Mouse (Mus musculus): ENCODE data around the gene Dgka. TPM values are rescaled to one million over a fixed set of nuclear protein-coding genes. Genes with fewer than 3 reads are reported as not detected.

The Dgka gene
- polyA plus RNA-seq, 1 experiment from 2014 or later, result 2.9 TPM

- peak overlapping the region; percentile 93 for H3K27ac ChIP-seq (ENCODE audit: low read depth)
- H3K36me3 ChIP-seq (replicated peaks; ENCODE audit: insufficient read depth, low read length), result no peaks in the 10 kb centered on the region
- no peaks in the 10 kb centered on the region; the same call in 1 of the 2 replicates for H3K9me3 ChIP-seq (ENCODE audit: low read length)
- ATAC-seq (peak; percentile 93), DNase-seq (peak; percentile 74)
- peaks cover 13% of the 10 kb centered on the region for H3K4me1 ChIP-seq (ENCODE audit: insufficient read depth)
- no peaks in the 10 kb centered on the region for H3K27me3 ChIP-seq (ENCODE audit: insufficient read depth, low read length)
- no peak overlapping the region for H3K9ac ChIP-seq (replicated peaks)
- TF ChIP-seq CTCF (IDR thresholded peaks at IDR 0.05; ENCODE audit: low read depth) (no peak), EP300 (IDR thresholded peaks at IDR 0.05; ENCODE audit: low read depth) (peak; percentile 64)
- 16% methylated on average over 8 of the region's 8 CpGs for WGBS (ENCODE audit: insufficient replicate concordance)
- H3K4me3 ChIP-seq (ENCODE audit: low read depth, low read length), result no peak overlapping the region
- no peak overlapping the region for H3K4me2 ChIP-seq (ENCODE audit: low read depth, low read length)
Measured at GRCm38 (mm10) chr10:128779011-128779795, 34.5 kb upstream of the Dgka start.

- H3K4me1 ChIP-seq (ENCODE audit: insufficient read depth), result peaks cover 13% of the 10 kb centered on the region
- no peak overlapping the region for H3K9ac ChIP-seq (replicated peaks)
- no peaks in the 10 kb centered on the region for H3K9me3 ChIP-seq (ENCODE audit: low read length)
- H3K4me2 ChIP-seq (ENCODE audit: low read depth, low read length), result no peak overlapping the region
- no peak overlapping the region for H3K4me3 ChIP-seq (ENCODE audit: low read depth, low read length)
- 85% methylated on average over 2 of the region's 2 CpGs for WGBS (ENCODE audit: insufficient replicate concordance)
- DNase-seq (no peak), ATAC-seq (no peak)
- H3K36me3 ChIP-seq (replicated peaks; ENCODE audit: insufficient read depth, low read length), result no peaks in the 10 kb centered on the region
- peak overlapping the region; percentile 93 for H3K27ac ChIP-seq (ENCODE audit: low read depth)
- TF ChIP-seq EP300 (IDR thresholded peaks at IDR 0.05; ENCODE audit: low read depth) (no peak), CTCF (IDR thresholded peaks at IDR 0.05; ENCODE audit: low read depth) (no peak)
- no peaks in the 10 kb centered on the region for H3K27me3 ChIP-seq (ENCODE audit: insufficient read depth, low read length)
Measured at GRCm38 (mm10) chr10:128778441-128778840, 33.8 kb upstream of the Dgka start.

- Histone ChIP-seq H3K27ac (ENCODE audit: low read depth) (no peak overlapping the region), H3K9ac (replicated peaks) (no peak overlapping the region), H3K36me3 (replicated peaks; ENCODE audit: insufficient read depth, low read length) (no peaks in the 10 kb centered on the region), H3K27me3 (ENCODE audit: insufficient read depth, low read length) (no peaks in the 10 kb centered on the region), H3K4me3 (ENCODE audit: low read depth, low read length) (no peak overlapping the region), H3K4me1 (ENCODE audit: insufficient read depth) (peaks cover 3% of the 10 kb centered on the region), H3K4me2 (ENCODE audit: low read depth, low read length) (no peak overlapping the region), H3K9me3 (ENCODE audit: low read length) (no peaks in the 10 kb centered on the region)
- DNase-seq, result no peak
- 21% methylated on average over 5 of the region's 5 CpGs for WGBS (ENCODE audit: insufficient replicate concordance)
- TF ChIP-seq EP300 (IDR thresholded peaks at IDR 0.05; ENCODE audit: low read depth) (no peak), CTCF (IDR thresholded peaks at IDR 0.05; ENCODE audit: low read depth) (peak; percentile 66)
- ATAC-seq, result peak; percentile 57; the same call in 1 of the 2 replicates
Measured at GRCm38 (mm10) chr10:128773685-128774084, 29.0 kb upstream of the Dgka start.

GRCm38 (mm10) chr10:128772895-128773294 is 28.2 kb upstream of the Dgka start:
- TF ChIP-seq CTCF (IDR thresholded peaks at IDR 0.05; ENCODE audit: low read depth), result peak; percentile 60
- TF ChIP-seq EP300 (IDR thresholded peaks at IDR 0.05; ENCODE audit: low read depth), result no peak
- ATAC-seq (no peak), DNase-seq (no peak)
- H3K27me3 ChIP-seq (ENCODE audit: insufficient read depth, low read length), result no peaks in the 10 kb centered on the region
- H3K9me3 ChIP-seq (ENCODE audit: low read length), result no peaks in the 10 kb centered on the region
- H3K36me3 ChIP-seq (replicated peaks; ENCODE audit: insufficient read depth, low read length), result no peaks in the 10 kb centered on the region
- no peaks in the 10 kb centered on the region for H3K4me1 ChIP-seq (ENCODE audit: insufficient read depth)
- no peak overlapping the region for H3K4me3 ChIP-seq (ENCODE audit: low read depth, low read length)
- H3K9ac ChIP-seq (replicated peaks), result no peak overlapping the region
- WGBS (ENCODE audit: insufficient replicate concordance), result 73% methylated on average over 2 of the region's 2 CpGs
- no peak overlapping the region for H3K27ac ChIP-seq (ENCODE audit: low read depth)
- H3K4me2 ChIP-seq (ENCODE audit: low read depth, low read length), result no peak overlapping the region

- H3K9me3 ChIP-seq (ENCODE audit: low read length), result no peaks in the 10 kb centered on the region
- peak overlapping the region; percentile 91 for H3K27ac ChIP-seq (ENCODE audit: low read depth)
- TF ChIP-seq CTCF (IDR thresholded peaks at IDR 0.05; ENCODE audit: low read depth) (peak; percentile 47), EP300 (IDR thresholded peaks at IDR 0.05; ENCODE audit: low read depth) (peak; percentile 32; the same call in 1 of the 2 replicates)
- under 1% methylated on average over 37 of the region's 37 CpGs for WGBS (ENCODE audit: insufficient replicate concordance)
- H3K4me1 ChIP-seq (ENCODE audit: insufficient read depth), result peaks cover 23% of the 10 kb centered on the region
- peak overlapping the region; percentile 73 for H3K9ac ChIP-seq (replicated peaks)
- DNase-seq, result peak; percentile 91
- no peaks in the 10 kb centered on the region for H3K36me3 ChIP-seq (replicated peaks; ENCODE audit: insufficient read depth, low read length)
- H3K4me3 ChIP-seq (ENCODE audit: low read depth, low read length), result peak overlapping the region; percentile 78
- H3K4me2 ChIP-seq (ENCODE audit: low read depth, low read length), result peak overlapping the region; percentile 79
- peak; percentile 80 for ATAC-seq
- H3K27me3 ChIP-seq (ENCODE audit: insufficient read depth, low read length), result peaks cover 6% of the 10 kb centered on the region; the same call in 1 of the 2 replicates
Measured at GRCm38 (mm10) chr10:128748252-128748864, 3.7 kb upstream of the Dgka start.

GRCm38 (mm10) chr10:128747646-128748251 is 3.1 kb upstream of the Dgka start, which contains the start of gene Pym1:
TSS of gene Pym1 (plus strand) at chr10:128747889.
- H3K4me2 ChIP-seq (ENCODE audit: low read depth, low read length), result peak within 1 kb of the TSS; percentile 79
- H3K9me3 ChIP-seq (ENCODE audit: low read length), result no peaks in the 10 kb centered on the region
- WGBS (ENCODE audit: insufficient replicate concordance), result under 1% methylated on average over 36 of the region's 36 CpGs
- H3K4me3 ChIP-seq (ENCODE audit: low read depth, low read length), result peak within 1 kb of the TSS; percentile 78
- H3K4me1 ChIP-seq (ENCODE audit: insufficient read depth), result peaks cover 27% of the 10 kb centered on the region
- H3K27me3 ChIP-seq (ENCODE audit: insufficient read depth, low read length), result peaks cover 6% of the 10 kb centered on the region; the same call in 1 of the 2 replicates
- H3K27ac ChIP-seq (ENCODE audit: low read depth), result peak within 1 kb of the TSS; percentile 91
- peak; percentile 86 for DNase-seq
- peak; percentile 87 for ATAC-seq
- H3K36me3 ChIP-seq (replicated peaks; ENCODE audit: insufficient read depth, low read length), result no peaks in the 10 kb centered on the region
- TF ChIP-seq CTCF (IDR thresholded peaks at IDR 0.05; ENCODE audit: low read depth) (no peak), EP300 (IDR thresholded peaks at IDR 0.05; ENCODE audit: low read depth) (no peak)
- H3K9ac ChIP-seq (replicated peaks), result peak within 1 kb of the TSS; percentile 73

All from liver, postnatal 0 days (tissue).